Mouse (Mus musculus): ENCODE results near the gene Yap1.

The Yap1 gene

DNA sequence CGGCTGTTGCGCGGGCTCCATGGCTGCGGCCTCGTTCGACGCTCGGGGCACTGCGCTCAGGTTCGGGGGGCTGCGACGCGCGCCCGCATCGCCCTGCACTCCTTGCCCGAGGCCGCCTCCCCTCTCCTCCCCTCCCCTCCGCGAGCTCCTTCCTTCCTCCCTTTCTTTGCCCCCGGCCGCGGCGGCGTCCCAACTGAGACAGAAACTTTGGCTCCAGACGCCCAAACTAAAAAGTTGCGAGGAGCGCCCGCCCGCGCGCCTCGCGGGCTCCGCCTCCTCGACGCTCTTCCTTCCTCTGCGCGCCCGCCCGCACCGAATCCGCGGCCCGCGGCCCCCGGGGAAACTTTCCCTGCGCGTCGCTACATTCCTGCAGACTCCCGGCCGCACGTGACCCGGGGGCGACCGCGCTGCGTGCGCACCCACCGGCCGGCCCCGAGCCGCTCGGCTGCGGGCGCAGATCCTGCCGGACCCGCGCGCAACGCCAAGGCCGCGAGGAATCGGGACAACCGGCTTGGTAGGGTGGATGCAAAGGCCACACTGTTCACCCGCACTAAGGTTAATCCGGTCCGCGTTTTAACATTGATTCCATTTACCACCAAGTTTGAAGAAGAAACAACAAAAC lies at the start of gene Yap1:
Gene Yap1, minus strand, starts transcription at position 227 of the 622 bp plus-strand sequence.
- no peak for DNase-seq (ENCODE audit: low spot score in 2 of 2)

DNA sequence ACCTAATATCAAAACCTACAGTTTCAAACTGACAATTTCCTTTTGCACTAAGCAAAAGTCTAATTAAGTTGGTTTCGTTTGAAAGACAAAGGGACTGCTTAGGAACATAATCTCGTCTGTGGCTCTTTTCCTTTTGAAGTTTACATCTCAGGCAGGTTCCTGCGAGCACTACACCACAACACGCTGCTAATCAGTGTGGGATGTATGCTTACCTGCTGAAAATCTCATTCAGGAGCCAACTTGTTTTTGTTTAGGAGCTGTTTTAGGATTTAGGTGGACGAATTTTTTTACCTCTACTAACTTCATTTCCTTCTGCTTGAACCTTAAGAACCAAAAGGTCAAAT lies 38.6 kb upstream of the Yap1 start:
- no peak for DNase-seq (ENCODE audit: low spot score in 2 of 2)

GRCm38 (mm10) chr9:8042338-8043043 lies 38.1 kb upstream of the Yap1 start, which contains the start of gene Cfap300:
Cfap300 (minus strand) TSS chr9:8042823.
- DNase-seq (ENCODE audit: low spot score in 2 of 2), result peak; percentile 82 to 83

DNA sequence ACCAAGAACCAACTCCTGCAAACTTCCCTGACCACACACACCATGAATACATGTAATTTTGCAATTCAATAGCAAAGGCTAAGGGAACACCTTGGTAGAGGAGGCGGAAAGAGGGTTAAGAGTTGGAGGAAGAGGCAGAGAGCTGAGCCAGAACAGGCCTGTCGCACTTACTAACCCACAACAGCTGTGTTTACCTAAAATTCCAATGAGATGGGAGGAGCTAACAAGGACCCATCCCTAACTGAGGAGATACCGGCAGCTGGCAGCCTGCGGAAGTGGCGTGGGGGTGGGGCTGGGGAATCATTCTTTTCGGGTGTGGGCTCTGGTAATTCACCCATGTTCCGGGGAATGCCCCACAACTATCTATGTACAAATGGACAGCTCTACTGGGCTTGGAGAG lies 31.1 kb upstream of the Yap1 start:
- no peak for DNase-seq (ENCODE audit: low spot score in 2 of 2)

DNA sequence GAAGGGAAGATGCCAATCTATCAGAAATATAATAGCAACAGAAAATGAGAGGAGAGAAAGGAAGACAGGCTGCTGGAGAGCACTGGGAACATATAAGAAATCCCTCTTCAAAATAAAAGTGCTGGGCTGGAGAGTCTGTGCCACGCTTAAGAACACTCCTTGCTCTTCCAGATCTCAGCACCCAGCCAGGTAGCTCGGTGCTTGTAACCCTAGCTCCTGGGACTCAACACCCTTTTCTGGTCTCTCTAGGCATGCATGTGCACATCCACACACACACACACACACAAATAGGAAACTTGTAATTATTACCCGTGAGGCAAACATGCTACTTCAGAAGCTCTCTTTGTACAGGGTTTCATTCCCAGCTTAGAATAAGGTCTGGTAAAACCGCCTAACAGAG lies 30.7 kb upstream of the Yap1 start:
- DNase-seq (ENCODE audit: low spot score in 2 of 2), result no peak

DNA sequence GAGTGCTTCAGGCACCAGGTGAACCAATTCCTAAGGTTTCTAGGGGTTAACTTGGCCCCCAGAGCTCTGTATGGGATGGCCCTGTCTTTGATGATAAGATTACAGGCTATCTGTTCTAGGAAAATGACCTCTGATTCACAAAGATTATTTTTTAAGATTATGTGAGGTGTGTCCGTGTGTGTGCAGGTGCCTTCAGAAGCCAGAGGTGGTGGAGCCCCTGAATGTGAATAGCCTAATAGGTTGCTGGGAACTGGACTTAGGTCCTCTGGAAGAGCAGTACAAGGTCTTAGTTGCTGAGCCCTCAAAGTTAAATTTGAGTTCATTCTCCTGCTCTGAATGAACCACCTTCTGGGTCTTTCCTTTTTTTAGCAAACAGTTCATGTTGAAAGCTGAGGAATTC lies 29.7 kb upstream of the Yap1 start:
- no peak for DNase-seq (ENCODE audit: low spot score in 2 of 2)

- DNase-seq (ENCODE audit: low spot score in 2 of 2), result no peak
Observed at GRCm38 (mm10) chr9:8032847-8033246, 28.5 kb upstream of the Yap1 start.

DNA sequence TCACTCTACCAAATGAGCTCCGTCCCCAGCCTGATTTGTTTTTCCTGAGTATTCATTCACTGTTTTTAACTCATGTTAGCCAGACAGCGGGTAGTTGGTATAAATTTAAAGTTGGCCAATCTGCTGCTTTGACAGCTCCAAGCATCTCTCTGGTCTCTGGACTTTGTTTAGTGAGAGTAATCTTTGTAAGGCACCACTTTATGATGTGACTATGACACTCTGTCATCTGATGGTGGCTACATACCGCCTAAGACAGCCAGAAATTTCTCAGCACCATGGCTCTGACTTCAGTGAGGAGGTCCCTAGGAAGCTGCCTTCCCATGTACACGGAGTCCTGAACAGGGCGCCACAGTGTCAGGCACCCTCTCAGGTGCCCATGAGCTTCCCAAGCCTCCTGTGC lies 14.2 kb upstream of the Yap1 start:
- DNase-seq (ENCODE audit: low spot score in 2 of 2), result no peak

- peak; percentile 86 to 87 for DNase-seq (ENCODE audit: low spot score in 2 of 2)
Observed at GRCm38 (mm10) chr9:8017253-8017913, 13.0 kb upstream of the Yap1 start.

GRCm38 (mm10) chr9:8003301-8004271 lies 810 bp downstream of the Yap1 start:
- DNase-seq (ENCODE audit: low spot score in 2 of 2), result no peak

- DNase-seq (ENCODE audit: low spot score in 2 of 2), result no peak
Observed at GRCm38 (mm10) chr9:8002806-8003205, 1.6 kb downstream of the Yap1 start.

- no peak for DNase-seq (ENCODE audit: low spot score in 2 of 2)
Observed at GRCm38 (mm10) chr9:8001352-8001751, 3.0 kb downstream of the Yap1 start.

GRCm38 (mm10) chr9:7994275-7994674 lies 10.1 kb downstream of the Yap1 start:
- no peak for DNase-seq (ENCODE audit: low spot score in 2 of 2)

- DNase-seq (ENCODE audit: low spot score in 2 of 2), result no peak
Observed at GRCm38 (mm10) chr9:7992651-7993050, 11.7 kb downstream of the Yap1 start.

GRCm38 (mm10) chr9:7990897-7991296 lies 13.5 kb downstream of the Yap1 start:
- DNase-seq (ENCODE audit: low spot score in 2 of 2), result no peak

GRCm38 (mm10) chr9:7987119-7987518 lies 17.3 kb downstream of the Yap1 start:
- no peak for DNase-seq (ENCODE audit: low spot score in 2 of 2)

GRCm38 (mm10) chr9:7984287-7984686 lies 20.1 kb downstream of the Yap1 start:
- no peak for DNase-seq (ENCODE audit: low spot score in 2 of 2)

- no peak for DNase-seq (ENCODE audit: low spot score in 2 of 2)
Observed at GRCm38 (mm10) chr9:7983665-7984064, 20.7 kb downstream of the Yap1 start.

- no peak for DNase-seq (ENCODE audit: low spot score in 2 of 2)
Observed at GRCm38 (mm10) chr9:7980162-7980561, 24.2 kb downstream of the Yap1 start.

DNA sequence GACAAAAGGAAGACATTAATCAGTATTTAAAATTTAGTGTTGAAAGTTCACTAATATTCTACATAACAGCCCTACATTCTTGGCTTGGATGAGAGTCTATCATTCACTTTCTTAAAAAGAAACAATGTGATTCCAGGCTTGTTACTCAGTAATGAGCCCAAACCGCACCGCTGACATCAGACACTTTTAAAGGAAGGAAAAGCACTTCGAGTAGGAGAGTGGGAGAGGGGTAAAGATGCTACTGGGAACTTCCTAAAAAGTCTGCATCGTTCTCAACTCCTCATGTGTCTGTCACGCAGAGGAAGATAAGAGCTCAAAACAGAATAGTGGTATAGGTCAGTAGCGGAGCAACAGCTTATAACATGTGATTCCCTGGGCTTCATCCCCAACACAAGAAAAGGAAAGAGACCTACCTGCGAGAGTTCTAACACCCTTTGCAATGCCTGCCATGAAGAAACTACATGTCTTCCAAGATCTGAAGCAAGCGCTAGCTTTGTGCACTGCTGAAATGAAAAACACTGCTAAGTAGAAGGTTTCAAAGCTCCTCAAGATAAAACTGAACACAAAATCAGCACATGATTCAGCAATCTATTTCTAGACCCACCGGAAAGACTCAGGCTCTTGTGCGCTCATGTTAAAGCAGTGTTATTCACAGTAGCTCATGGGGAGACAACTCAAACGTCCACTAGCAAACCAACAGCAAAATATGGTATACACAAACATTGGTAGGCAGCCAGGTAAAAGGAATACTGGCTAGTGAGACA lies 25.1 kb downstream of the Yap1 start:
- no peak for DNase-seq (ENCODE audit: low spot score in 2 of 2)

DNA sequence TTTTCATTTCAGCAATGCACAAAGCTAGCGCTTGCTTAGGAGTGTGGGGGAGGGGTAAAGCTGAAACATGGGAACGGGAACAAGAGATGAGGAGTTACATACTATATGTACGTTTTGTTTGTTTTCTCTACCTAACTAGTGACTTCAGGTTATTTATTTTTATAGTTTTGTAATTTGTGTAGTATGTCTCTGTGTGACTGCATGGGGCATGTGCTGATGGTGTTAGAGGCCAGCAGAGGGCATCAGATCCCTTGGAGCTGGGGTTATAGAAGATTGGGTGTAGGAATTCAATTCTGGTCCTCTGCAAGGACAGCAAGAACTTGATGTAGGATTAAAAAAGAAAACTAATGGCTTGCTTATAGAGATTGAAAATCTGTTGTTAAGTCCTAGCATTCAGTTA lies 25.9 kb downstream of the Yap1 start:
- no peak for DNase-seq (ENCODE audit: low spot score in 2 of 2)

Measured in natural killer cell, adult 2 months (primary cell).